Mouse (Mus musculus): ENCODE measurements around the gene Ppp1r32. TPM values are rescaled to one million over a fixed set of nuclear protein-coding genes. Genes with fewer than 3 reads are reported as not detected.

Gene Ppp1r32
- polyA plus RNA-seq, 1 experiment from 2014 or later, result not detected

GRCm38 (mm10) chr19:10448275-10448674 lies 34.5 kb downstream of the Ppp1r32 start:
- H3K4me2 ChIP-seq (ENCODE audit: low read length), result no peak overlapping the region
- H3K9me3 ChIP-seq (ENCODE audit: control insufficient read depth, low read length), result no peaks in the 10 kb centered on the region
- no peak overlapping the region for H3K4me3 ChIP-seq (ENCODE audit: control insufficient read depth in 1 of 2, insufficient read depth in 1 of 2, low read depth in 1 of 2, low read length in 2 of 2)
- no peak for ATAC-seq (ENCODE audit: insufficient number of reproducible peaks, insufficient read depth, low FRiP score, low read depth)
- no peak overlapping the region for H3K27ac ChIP-seq (replicated peaks in 1 of 2; ENCODE audit: control insufficient read depth in 1 of 2, insufficient read depth in 1 of 2, low read depth in 2 of 2, low read length in 2 of 2)
- no peaks in the 10 kb centered on the region for H3K36me3 ChIP-seq (ENCODE audit: control insufficient read depth, insufficient read depth, low read length)
- peaks cover 35% of the 10 kb centered on the region for H3K27me3 ChIP-seq (ENCODE audit: control insufficient read depth, insufficient read depth, low read length)
- WGBS, result 85% methylated on average over 7 of the region's 7 CpGs
- H3K9ac ChIP-seq (ENCODE audit: low read length), result no peak overlapping the region
- H3K4me1 ChIP-seq (ENCODE audit: control insufficient read depth in 2 of 2, insufficient read depth in 2 of 2, low read length in 2 of 2), result no peaks in the 10 kb centered on the region

- H3K4me1 ChIP-seq (ENCODE audit: control insufficient read depth in 2 of 2, insufficient read depth in 2 of 2, low read length in 2 of 2), result no peaks in the 10 kb centered on the region
- H3K4me2 ChIP-seq (ENCODE audit: low read length), result no peak overlapping the region
- H3K9me3 ChIP-seq (ENCODE audit: control insufficient read depth, low read length), result no peaks in the 10 kb centered on the region
- WGBS, result 66% methylated on average over 15 of the region's 15 CpGs
- no peaks in the 10 kb centered on the region for H3K36me3 ChIP-seq (ENCODE audit: control insufficient read depth, insufficient read depth, low read length)
- no peak overlapping the region for H3K4me3 ChIP-seq (ENCODE audit: control insufficient read depth in 1 of 2, insufficient read depth in 1 of 2, low read depth in 1 of 2, low read length in 2 of 2)
- no peak overlapping the region for H3K27ac ChIP-seq (replicated peaks in 1 of 2; ENCODE audit: control insufficient read depth in 1 of 2, insufficient read depth in 1 of 2, low read depth in 2 of 2, low read length in 2 of 2)
- H3K9ac ChIP-seq (ENCODE audit: low read length), result no peak overlapping the region
- H3K27me3 ChIP-seq (ENCODE audit: control insufficient read depth, insufficient read depth, low read length), result peaks cover 13% of the 10 kb centered on the region
- ATAC-seq (ENCODE audit: insufficient number of reproducible peaks, insufficient read depth, low FRiP score, low read depth), result no peak
Measured at GRCm38 (mm10) chr19:10444685-10445369, 37.9 kb downstream of the Ppp1r32 start.

GRCm38 (mm10) chr19:10437521-10437920 lies 45.2 kb downstream of the Ppp1r32 start:
- peaks cover 6% of the 10 kb centered on the region; the same call in 1 of the 2 replicates for H3K27me3 ChIP-seq (ENCODE audit: control insufficient read depth, insufficient read depth, low read length)
- H3K27ac ChIP-seq (replicated peaks in 1 of 2; ENCODE audit: control insufficient read depth in 1 of 2, insufficient read depth in 1 of 2, low read depth in 2 of 2, low read length in 2 of 2), result no peak overlapping the region
- H3K4me2 ChIP-seq (ENCODE audit: low read length), result no peak overlapping the region
- peaks cover 17 to 21% of the 10 kb centered on the region in 2 experiments for H3K4me1 ChIP-seq (ENCODE audit: control insufficient read depth in 2 of 2, insufficient read depth in 2 of 2, low read length in 2 of 2)
- no peak overlapping the region for H3K4me3 ChIP-seq (ENCODE audit: control insufficient read depth in 1 of 2, insufficient read depth in 1 of 2, low read depth in 1 of 2, low read length in 2 of 2)
- H3K36me3 ChIP-seq (ENCODE audit: control insufficient read depth, insufficient read depth, low read length), result no peaks in the 10 kb centered on the region
- H3K9me3 ChIP-seq (ENCODE audit: control insufficient read depth, low read length), result no peaks in the 10 kb centered on the region
- H3K9ac ChIP-seq (ENCODE audit: low read length), result no peak overlapping the region
- 72% methylated on average over 1 of the region's 1 CpGs for WGBS
- no peak for ATAC-seq (ENCODE audit: insufficient number of reproducible peaks, insufficient read depth, low FRiP score, low read depth)

- Histone ChIP-seq H3K27ac (replicated peaks in 1 of 2; ENCODE audit: control insufficient read depth in 1 of 2, insufficient read depth in 1 of 2, low read depth in 2 of 2, low read length in 2 of 2) (no peak overlapping the region), H3K9ac (ENCODE audit: low read length) (no peak overlapping the region), H3K4me1 (ENCODE audit: control insufficient read depth in 2 of 2, insufficient read depth in 2 of 2, low read length in 2 of 2) (peaks cover 17 to 21% of the 10 kb centered on the region in 2 experiments), H3K9me3 (ENCODE audit: control insufficient read depth, low read length) (no peaks in the 10 kb centered on the region), H3K4me3 (ENCODE audit: control insufficient read depth in 1 of 2, insufficient read depth in 1 of 2, low read depth in 1 of 2, low read length in 2 of 2) (no peak overlapping the region), H3K36me3 (ENCODE audit: control insufficient read depth, insufficient read depth, low read length) (no peaks in the 10 kb centered on the region), H3K4me2 (ENCODE audit: low read length) (no peak overlapping the region), H3K27me3 (ENCODE audit: control insufficient read depth, insufficient read depth, low read length) (no peaks in the 10 kb centered on the region)
- 39% methylated on average over 1 of the region's 1 CpGs for WGBS
- ATAC-seq (ENCODE audit: insufficient number of reproducible peaks, insufficient read depth, low FRiP score, low read depth), result no peak
Measured at GRCm38 (mm10) chr19:10436726-10437125, 46.0 kb downstream of the Ppp1r32 start.

- Histone ChIP-seq H3K27me3 (ENCODE audit: control insufficient read depth, insufficient read depth, low read length) (0 out of 2 replicates have a peak, but pooled peaks cover 3% of the 10 kb centered on the region), H3K9me3 (ENCODE audit: control insufficient read depth, low read length) (no peaks in the 10 kb centered on the region), H3K4me3 (ENCODE audit: control insufficient read depth in 1 of 2, insufficient read depth in 1 of 2, low read depth in 1 of 2, low read length in 2 of 2) (no peak overlapping the region), H3K27ac (replicated peaks in 1 of 2; ENCODE audit: control insufficient read depth in 1 of 2, insufficient read depth in 1 of 2, low read depth in 2 of 2, low read length in 2 of 2) (no peak overlapping the region), H3K9ac (ENCODE audit: low read length) (no peak overlapping the region), H3K4me2 (ENCODE audit: low read length) (no peak overlapping the region), H3K36me3 (ENCODE audit: control insufficient read depth, insufficient read depth, low read length) (no peaks in the 10 kb centered on the region), H3K4me1 (ENCODE audit: control insufficient read depth in 2 of 2, insufficient read depth in 2 of 2, low read length in 2 of 2) (peaks cover 19 to 25% of the 10 kb centered on the region in 2 experiments)
- WGBS, result 39% methylated on average over 3 of the region's 3 CpGs
- no peak for ATAC-seq (ENCODE audit: insufficient number of reproducible peaks, insufficient read depth, low FRiP score, low read depth)
Measured at GRCm38 (mm10) chr19:10435908-10436307, 46.8 kb downstream of the Ppp1r32 start.

GRCm38 (mm10) chr19:10434927-10435326 lies 47.8 kb downstream of the Ppp1r32 start:
- Histone ChIP-seq H3K36me3 (ENCODE audit: control insufficient read depth, insufficient read depth, low read length) (no peaks in the 10 kb centered on the region), H3K9me3 (ENCODE audit: control insufficient read depth, low read length) (no peaks in the 10 kb centered on the region), H3K4me1 (ENCODE audit: control insufficient read depth in 2 of 2, insufficient read depth in 2 of 2, low read length in 2 of 2) (peaks cover 19 to 28% of the 10 kb centered on the region in 2 experiments), H3K9ac (ENCODE audit: low read length) (no peak overlapping the region), H3K4me2 (ENCODE audit: low read length) (no peak overlapping the region), H3K27me3 (ENCODE audit: control insufficient read depth, insufficient read depth, low read length) (0 out of 2 replicates have a peak, but pooled peaks cover 4% of the 10 kb centered on the region), H3K27ac (replicated peaks in 1 of 2; ENCODE audit: control insufficient read depth in 1 of 2, insufficient read depth in 1 of 2, low read depth in 2 of 2, low read length in 2 of 2) (no peak overlapping the region), H3K4me3 (ENCODE audit: control insufficient read depth in 1 of 2, insufficient read depth in 1 of 2, low read depth in 1 of 2, low read length in 2 of 2) (no peak overlapping the region)
- no peak for ATAC-seq (ENCODE audit: insufficient number of reproducible peaks, insufficient read depth, low FRiP score, low read depth)
- WGBS, result 79% methylated on average over 6 of the region's 6 CpGs

- no peak for ATAC-seq (ENCODE audit: insufficient number of reproducible peaks, insufficient read depth, low FRiP score, low read depth)
- Histone ChIP-seq H3K4me1 (ENCODE audit: control insufficient read depth in 2 of 2, insufficient read depth in 2 of 2, low read length in 2 of 2) (peaks cover 19 to 32% of the 10 kb centered on the region in 2 experiments), H3K9me3 (ENCODE audit: control insufficient read depth, low read length) (no peaks in the 10 kb centered on the region), H3K4me2 (ENCODE audit: low read length) (peak overlapping the region; percentile 6; the same call in 1 of the 2 replicates), H3K36me3 (ENCODE audit: control insufficient read depth, insufficient read depth, low read length) (no peaks in the 10 kb centered on the region), H3K9ac (ENCODE audit: low read length) (no peak overlapping the region), H3K27me3 (ENCODE audit: control insufficient read depth, insufficient read depth, low read length) (0 out of 2 replicates have a peak, but pooled peaks cover 4% of the 10 kb centered on the region), H3K4me3 (ENCODE audit: control insufficient read depth in 1 of 2, insufficient read depth in 1 of 2, low read depth in 1 of 2, low read length in 2 of 2) (no peak overlapping the region), H3K27ac (replicated peaks in 1 of 2; ENCODE audit: control insufficient read depth in 1 of 2, insufficient read depth in 1 of 2, low read depth in 2 of 2, low read length in 2 of 2) (peak overlapping the region; percentile 9 to 64; a peak in 3 of 4 replicates)
- 32% methylated on average over 9 of the region's 9 CpGs for WGBS
Measured at GRCm38 (mm10) chr19:10433879-10434540, 48.7 kb downstream of the Ppp1r32 start.
